Mouse (Mus musculus): Measurements from ENCODE around the gene Slc22a6. TPM values are rescaled to one million over a fixed set of nuclear protein-coding genes. Genes with fewer than 3 reads are reported as not detected.

Slc22a6 gene
- total RNA-seq, 1 experiment, result not detected

- H3K4me3 ChIP-seq (ENCODE audit: insufficient read depth in 1 of 2, low read depth in 1 of 2, low read length in 2 of 2, poor library complexity in 1 of 2, severe bottlenecking in 1 of 2), result no peak overlapping the region
- TF ChIP-seq HCFC1 (IDR thresholded peaks at IDR 0.05; ENCODE audit: borderline replicate concordance, insufficient read depth, low read length) (no peak), ZNF384 (IDR thresholded peaks at IDR 0.05; ENCODE audit: low read depth, low read length) (no peak), CHD2 (IDR thresholded peaks at IDR 0.05; ENCODE audit: low read depth, low read length) (no peak), MAFK (IDR thresholded peaks at IDR 0.05; ENCODE audit: insufficient read depth, low read depth, low read length) (no peak), ZC3H11A (IDR thresholded peaks at IDR 0.05; ENCODE audit: borderline replicate concordance, low read depth, low read length) (no peak)
- no peak for DNase-seq (ENCODE audit: low read depth, low spot score)
- H3K9ac ChIP-seq (ENCODE audit: insufficient read depth, low read depth, low read length, poor library complexity, severe bottlenecking), result no peak overlapping the region
- H3K36me3 ChIP-seq (ENCODE audit: control insufficient read depth, insufficient read depth, low read length, poor library complexity, severe bottlenecking), result no peaks in the 10 kb centered on the region
- peaks cover 0 to under 1% of the 10 kb centered on the region in 2 experiments; a peak in 1 of 4 replicates for H3K4me1 ChIP-seq (ENCODE audit: control insufficient read depth in 2 of 2, insufficient read depth in 2 of 2, low read length in 2 of 2, poor library complexity in 1 of 2)
- H3K27ac ChIP-seq (ENCODE audit: insufficient read depth, low read depth, low read length, poor library complexity, severe bottlenecking), result no peak overlapping the region
- in situ Hi-C loops (cut with MboI; ENCODE audit: low sequenced_read_pairs in 2 of 2, unreplicated experiment in 2 of 2), result no loop called here
- no peaks in the 10 kb centered on the region for H3K9me3 ChIP-seq (ENCODE audit: control insufficient read depth, insufficient read depth, low read depth, low read length)
These were observed 45.4 kb upstream of the Slc22a6 start for GRCm38 (mm10) chr19:8572485-8572884.

GRCm38 (mm10) chr19:8577432-8577831 is 40.4 kb upstream of the Slc22a6 start:
- DNase-seq (ENCODE audit: low read depth, low spot score), result no peak
- H3K4me1 ChIP-seq (ENCODE audit: control insufficient read depth in 2 of 2, insufficient read depth in 2 of 2, low read length in 2 of 2, poor library complexity in 1 of 2), result peaks cover 0 to 4% of the 10 kb centered on the region in 2 experiments; a peak in 2 of 4 replicates
- H3K9me3 ChIP-seq (ENCODE audit: control insufficient read depth, insufficient read depth, low read depth, low read length), result no peaks in the 10 kb centered on the region
- no peak overlapping the region for H3K9ac ChIP-seq (ENCODE audit: insufficient read depth, low read depth, low read length, poor library complexity, severe bottlenecking)
- TF ChIP-seq MAFK (IDR thresholded peaks at IDR 0.05; ENCODE audit: insufficient read depth, low read depth, low read length) (no peak), ZC3H11A (IDR thresholded peaks at IDR 0.05; ENCODE audit: borderline replicate concordance, low read depth, low read length) (no peak), HCFC1 (IDR thresholded peaks at IDR 0.05; ENCODE audit: borderline replicate concordance, insufficient read depth, low read length) (no peak), CHD2 (IDR thresholded peaks at IDR 0.05; ENCODE audit: low read depth, low read length) (no peak), ZNF384 (IDR thresholded peaks at IDR 0.05; ENCODE audit: low read depth, low read length) (no peak)
- no peak overlapping the region for H3K27ac ChIP-seq (ENCODE audit: insufficient read depth, low read depth, low read length, poor library complexity, severe bottlenecking)
- H3K4me3 ChIP-seq (ENCODE audit: insufficient read depth in 1 of 2, low read depth in 1 of 2, low read length in 2 of 2, poor library complexity in 1 of 2, severe bottlenecking in 1 of 2), result no peak overlapping the region
- no peaks in the 10 kb centered on the region for H3K36me3 ChIP-seq (ENCODE audit: control insufficient read depth, insufficient read depth, low read length, poor library complexity, severe bottlenecking)
- in situ Hi-C loops (cut with MboI; ENCODE audit: low sequenced_read_pairs in 2 of 2, unreplicated experiment in 2 of 2), result loop anchor here in 1 of 2 experiments (5.0 kb wide), 1 partner anchor 110 kb away; no protein-coding TSS in a partner anchor

DNA sequence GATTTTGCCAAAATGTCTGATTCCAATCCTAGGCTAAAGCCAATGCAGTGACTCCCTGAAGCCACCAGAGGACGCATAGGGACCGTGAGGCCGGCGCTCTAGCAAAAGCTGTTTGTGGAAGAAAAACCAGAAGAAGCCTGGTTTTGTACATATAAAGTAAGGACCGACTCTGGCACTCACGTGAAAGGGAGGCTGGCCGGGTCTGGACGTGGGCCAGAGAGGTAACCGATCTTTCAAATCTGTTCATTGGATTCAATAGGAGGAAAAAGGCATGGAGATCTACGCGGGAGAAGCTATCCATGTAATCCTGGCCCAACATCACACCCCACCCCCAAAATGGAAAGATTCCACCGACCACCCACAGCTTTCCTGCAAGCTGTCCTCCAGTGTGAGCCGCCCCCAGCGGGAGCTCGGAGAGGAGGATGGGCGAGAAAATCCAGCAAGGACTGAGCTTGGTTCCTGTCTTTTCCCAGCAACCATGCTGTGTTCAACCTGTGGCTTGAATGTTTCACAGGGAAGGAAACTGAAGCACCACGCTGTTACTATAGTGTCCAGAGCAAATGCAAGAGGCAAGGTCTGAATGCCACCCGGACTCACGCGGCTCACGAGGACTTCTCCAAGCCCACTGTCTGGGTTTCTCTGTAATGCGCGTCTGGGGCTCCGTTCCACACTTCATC is 39.4 kb upstream of the Slc22a6 start:
- Histone ChIP-seq H3K9ac (ENCODE audit: insufficient read depth, low read depth, low read length, poor library complexity, severe bottlenecking) (peak overlapping the region; percentile 36), H3K27ac (ENCODE audit: insufficient read depth, low read depth, low read length, poor library complexity, severe bottlenecking) (no peak overlapping the region), H3K4me1 (ENCODE audit: control insufficient read depth in 2 of 2, insufficient read depth in 2 of 2, low read length in 2 of 2, poor library complexity in 1 of 2) (peaks cover 0 to 4% of the 10 kb centered on the region in 2 experiments; a peak in 2 of 4 replicates), H3K36me3 (ENCODE audit: control insufficient read depth, insufficient read depth, low read length, poor library complexity, severe bottlenecking) (no peaks in the 10 kb centered on the region), H3K4me3 (ENCODE audit: insufficient read depth in 1 of 2, low read depth in 1 of 2, low read length in 2 of 2, poor library complexity in 1 of 2, severe bottlenecking in 1 of 2) (peak overlapping the region in 1 of 2 experiments; percentile 23; a peak in 1 of 4 replicates), H3K9me3 (ENCODE audit: control insufficient read depth, insufficient read depth, low read depth, low read length) (no peaks in the 10 kb centered on the region)
- in situ Hi-C loops (cut with MboI; ENCODE audit: low sequenced_read_pairs in 2 of 2, unreplicated experiment in 2 of 2), result loop anchor here in 1 of 2 experiments (5.0 kb wide), 1 partner anchor 109 kb away; no protein-coding TSS in a partner anchor
- peak; percentile 54 for DNase-seq (ENCODE audit: low read depth, low spot score)
- peak; percentile 67; the same call in 1 of the 2 replicates for TF ChIP-seq ZNF384 (IDR thresholded peaks at IDR 0.05; ENCODE audit: low read depth, low read length)
- no peak for TF ChIP-seq MAFK (IDR thresholded peaks at IDR 0.05; ENCODE audit: insufficient read depth, low read depth, low read length)
- peak; percentile 96 for TF ChIP-seq ZC3H11A (IDR thresholded peaks at IDR 0.05; ENCODE audit: borderline replicate concordance, low read depth, low read length)
- TF ChIP-seq HCFC1 (IDR thresholded peaks at IDR 0.05; ENCODE audit: borderline replicate concordance, insufficient read depth, low read length), result no peak

DNA sequence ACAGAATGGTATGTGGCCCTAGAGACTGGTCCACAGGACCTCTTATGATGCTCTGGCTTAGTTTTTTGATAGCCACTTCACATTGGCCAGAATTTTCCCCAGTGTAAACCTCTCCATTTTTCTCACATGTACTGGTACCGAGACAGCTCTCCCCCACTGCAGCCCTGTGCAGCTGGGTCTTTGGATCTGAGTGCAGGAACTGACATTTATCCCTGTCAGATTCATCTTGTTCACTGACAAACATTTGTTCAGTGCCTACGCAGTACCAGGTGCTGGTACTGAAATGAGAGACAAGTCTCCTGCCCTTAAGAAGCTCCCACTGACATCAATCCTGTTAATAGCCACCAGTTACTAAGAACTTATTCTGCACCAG is 38.9 kb upstream of the Slc22a6 start:
- Histone ChIP-seq H3K36me3 (ENCODE audit: control insufficient read depth, insufficient read depth, low read length, poor library complexity, severe bottlenecking) (no peaks in the 10 kb centered on the region), H3K27ac (ENCODE audit: insufficient read depth, low read depth, low read length, poor library complexity, severe bottlenecking) (no peak overlapping the region), H3K9ac (ENCODE audit: insufficient read depth, low read depth, low read length, poor library complexity, severe bottlenecking) (peak overlapping the region; percentile 36; the same call in 1 of the 2 replicates), H3K9me3 (ENCODE audit: control insufficient read depth, insufficient read depth, low read depth, low read length) (no peaks in the 10 kb centered on the region), H3K4me1 (ENCODE audit: control insufficient read depth in 2 of 2, insufficient read depth in 2 of 2, low read length in 2 of 2, poor library complexity in 1 of 2) (peaks cover 0 to 4% of the 10 kb centered on the region in 2 experiments; a peak in 2 of 4 replicates), H3K4me3 (ENCODE audit: insufficient read depth in 1 of 2, low read depth in 1 of 2, low read length in 2 of 2, poor library complexity in 1 of 2, severe bottlenecking in 1 of 2) (no peak overlapping the region)
- TF ChIP-seq CHD2 (IDR thresholded peaks at IDR 0.05; ENCODE audit: low read depth, low read length) (no peak), HCFC1 (IDR thresholded peaks at IDR 0.05; ENCODE audit: borderline replicate concordance, insufficient read depth, low read length) (no peak), MAFK (IDR thresholded peaks at IDR 0.05; ENCODE audit: insufficient read depth, low read depth, low read length) (no peak), ZC3H11A (IDR thresholded peaks at IDR 0.05; ENCODE audit: borderline replicate concordance, low read depth, low read length) (no peak), ZNF384 (IDR thresholded peaks at IDR 0.05; ENCODE audit: low read depth, low read length) (no peak)
- in situ Hi-C loops (cut with MboI; ENCODE audit: low sequenced_read_pairs in 2 of 2, unreplicated experiment in 2 of 2), result loop anchor here in 1 of 2 experiments (5.0 kb wide), 1 partner anchor 108 kb away; no protein-coding TSS in a partner anchor
- no peak for DNase-seq (ENCODE audit: low read depth, low spot score)
